Mouse (Mus musculus): ENCODE results near the gene 9230110F15Rik. TPM values are rescaled to one million over a fixed set of nuclear protein-coding genes. Genes with fewer than 3 reads are reported as not detected.

The 9230110F15Rik gene
- not detected in 2 replicates for polyA plus RNA-seq (2015; fragmentation: Nextera tagmentation; extraction: Ambion mirVana)

DNA sequence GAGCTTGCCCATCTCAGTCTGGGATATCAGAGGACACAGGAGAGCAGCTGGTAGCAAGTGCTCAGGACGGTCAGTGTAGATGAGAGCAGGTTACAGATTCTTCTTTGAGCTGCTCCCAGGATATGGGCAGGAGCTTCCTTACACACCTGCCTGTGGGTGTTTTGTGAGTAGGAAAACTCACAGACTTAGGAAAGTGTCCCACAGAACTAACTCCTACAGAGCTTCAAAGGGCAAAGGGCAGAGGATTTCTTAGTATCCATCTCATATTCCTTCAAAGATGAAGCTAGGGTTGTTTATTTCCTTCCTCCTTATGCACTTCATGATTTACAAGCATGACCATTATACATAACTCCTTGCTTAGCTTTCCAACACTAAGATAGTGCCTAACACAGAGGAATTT is at the start of gene 9230110F15Rik:
Gene 9230110F15Rik (minus strand): TSS at position 101 of the 400 bp plus-strand sequence.

DNA sequence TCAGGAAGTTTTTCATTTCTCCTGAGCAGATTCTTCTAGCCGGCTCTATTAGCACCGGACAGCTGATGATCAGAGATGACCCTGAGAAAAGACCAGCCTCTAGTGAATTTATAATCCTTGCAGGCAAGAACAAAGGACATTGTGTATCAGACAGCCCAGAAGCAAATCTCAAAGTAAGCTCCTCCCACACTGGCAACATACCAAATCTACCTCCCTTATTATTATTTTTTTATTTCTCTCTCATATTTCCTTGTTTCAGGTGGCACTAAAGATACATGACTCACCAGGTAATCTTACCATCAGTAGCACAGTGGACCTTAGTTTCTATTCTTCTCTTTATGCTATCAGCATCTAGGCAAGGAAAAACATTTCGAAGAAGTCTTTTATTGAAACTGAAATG is 53.9 kb downstream of the 9230110F15Rik start, which contains the start of the genes Gm27235 and D730048I06Rik:
Gene Gm27235 (minus strand): TSS at position 101 of the 400 bp plus-strand sequence.
Gene D730048I06Rik (minus strand): TSS at position 112 of the 400 bp plus-strand sequence.

Other genes starting within 250 kb of the 9230110F15Rik start
- not detected in 2 replicates for gene Pate4, start 232.2 kb downstream of the 9230110F15Rik start, polyA plus RNA-seq (2015; fragmentation: Nextera tagmentation; extraction: Ambion mirVana)
- gene Pate3, start 195.9 kb downstream of the 9230110F15Rik start, polyA plus RNA-seq (2015; fragmentation: Nextera tagmentation; extraction: Ambion mirVana): not detected in 2 replicates
- not detected in 2 replicates for gene Pate1, start 156.8 kb downstream of the 9230110F15Rik start, polyA plus RNA-seq (2015; fragmentation: Nextera tagmentation; extraction: Ambion mirVana)
- gene Gm17677, start 103.1 kb downstream of the 9230110F15Rik start, polyA plus RNA-seq (2015; fragmentation: Nextera tagmentation; extraction: Ambion mirVana): not detected in 2 replicates
- not detected in 2 replicates for gene Gm17727, start 66.0 kb downstream of the 9230110F15Rik start, polyA plus RNA-seq (2015; fragmentation: Nextera tagmentation; extraction: Ambion mirVana)
- gene Gm27235, start 54.0 kb downstream of the 9230110F15Rik start, polyA plus RNA-seq (2015; fragmentation: Nextera tagmentation; extraction: Ambion mirVana): not detected in 2 replicates
- not detected in 2 replicates for gene D730048I06Rik, start 54.0 kb downstream of the 9230110F15Rik start, polyA plus RNA-seq (2015; fragmentation: Nextera tagmentation; extraction: Ambion mirVana)
- gene 9230113P08Rik, start 64.3 kb upstream of the 9230110F15Rik start, polyA plus RNA-seq (2015; fragmentation: Nextera tagmentation; extraction: Ambion mirVana): not detected in 2 replicates